Mouse (Mus musculus): ENCODE measurements around the gene Ndc1.

DNA sequence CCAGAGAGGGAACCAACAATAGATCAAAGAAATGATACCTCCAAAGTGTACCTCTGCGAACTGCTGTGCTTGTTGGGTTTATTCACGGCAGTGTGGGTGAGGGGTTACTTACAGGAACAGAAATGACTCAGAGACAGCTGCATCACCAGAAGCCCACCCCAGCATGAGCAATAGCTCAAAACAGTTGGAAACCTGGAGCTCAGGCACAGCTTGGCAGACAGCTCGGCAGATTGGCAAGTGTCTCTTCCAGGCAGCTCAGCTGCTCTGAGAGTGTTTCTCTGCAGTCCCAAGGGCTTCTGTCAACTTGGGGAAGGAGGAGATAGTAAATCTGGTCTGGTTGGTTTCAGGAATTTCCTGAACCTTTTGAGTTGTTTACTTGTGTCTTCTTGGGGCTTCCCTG is 9.1 kb upstream of the Ndc1 start:
- TF ChIP-seq CTCF (IDR thresholded peaks at IDR 0.05; ENCODE audit: control insufficient read depth, insufficient read depth, low read length), result no peak
- no peak for TF ChIP-seq POLR2A (IDR thresholded peaks at IDR 0.05; ENCODE audit: borderline replicate concordance, control insufficient read depth, low read depth, low read length)
